Mouse (Mus musculus) cerebellum, postnatal 14 days (tissue): ENCODE data around the gene Bcl7b.
"Not testable (repeated sequence)": the region's sequence is repeated elsewhere in the genome, so short reads cannot be mapped to it uniquely, and the experiment has no call there.

ENCODE experiments used
- DNase-seq, 2 experiments: peaks; one replicate each; pipeline ENCODE4 v3.0.0; 2021; ENCODE audit warnings: mixed read lengths in 2 of 2

Gene Bcl7b

DNA sequence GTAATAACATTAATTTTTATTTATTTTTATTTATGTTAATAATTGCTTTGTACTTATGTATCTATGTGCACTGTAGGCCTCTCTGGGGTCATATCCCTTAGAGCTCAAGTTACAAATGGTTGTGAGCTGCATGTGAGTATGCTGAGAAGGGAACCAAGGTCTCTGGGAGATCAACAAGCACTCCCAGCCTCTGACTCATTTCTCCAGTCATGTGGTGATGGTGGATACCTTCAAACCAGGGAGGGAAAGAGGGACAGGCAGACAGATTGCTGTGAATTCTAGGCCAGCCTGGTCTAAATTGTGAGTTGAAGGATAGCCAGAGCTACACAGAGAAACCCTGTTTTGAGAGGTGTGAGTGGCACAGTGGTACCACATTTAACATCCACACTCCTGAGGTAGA is 52.9 kb downstream of the Bcl7b start:
- no peak for DNase-seq

GRCm38 (mm10) chr5:135222066-135222465 is 54.0 kb downstream of the Bcl7b start:
- DNase-seq, result no peak

DNA sequence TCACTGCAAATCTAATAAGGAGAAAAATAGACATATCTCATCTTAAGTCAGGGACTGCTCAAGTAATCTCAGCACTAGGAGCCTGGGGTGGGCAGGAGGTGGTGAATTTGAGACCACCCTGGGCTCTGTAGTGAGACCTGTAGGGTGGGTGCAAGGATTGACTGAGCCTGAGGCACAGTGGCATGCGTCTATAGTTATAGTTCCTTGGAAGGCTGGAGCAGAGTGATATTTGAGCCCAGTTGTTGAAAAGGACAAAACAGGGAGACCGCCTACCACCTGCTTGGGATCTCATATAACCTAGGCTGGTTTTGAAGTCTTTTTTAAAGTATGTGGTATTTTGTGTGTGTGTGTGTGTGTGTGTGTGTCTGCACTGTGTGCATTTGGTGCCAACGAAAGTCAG is 56.1 kb downstream of the Bcl7b start:
- no peak for DNase-seq

GRCm38 (mm10) chr5:135225879-135226278 is 57.8 kb downstream of the Bcl7b start:
- not testable (repeated sequence) for DNase-seq

DNA sequence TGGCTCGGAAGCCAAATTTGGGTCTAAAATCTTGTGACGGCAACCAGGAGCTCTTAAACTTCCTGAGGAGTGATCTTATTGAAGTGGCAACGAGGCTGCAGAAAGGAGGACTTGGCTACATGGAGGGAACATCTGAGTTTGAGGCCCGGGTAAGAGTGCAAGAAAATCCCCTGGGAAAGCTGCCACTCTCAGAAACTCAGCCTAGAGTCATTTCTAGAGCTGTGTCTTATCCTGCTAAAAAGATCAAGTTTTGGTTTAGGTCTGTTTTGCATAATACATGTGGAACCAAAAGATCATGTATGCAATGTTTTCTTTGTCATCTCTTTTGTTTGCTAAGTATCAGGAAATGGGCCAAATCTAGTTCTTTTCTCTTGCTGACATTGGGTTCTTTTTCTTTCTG is 62.1 kb downstream of the Bcl7b start:
- DNase-seq, result no peak
